Mouse (Mus musculus): Measurements from ENCODE around the gene Cabp2. TPM values are rescaled to one million over a fixed set of nuclear protein-coding genes. Genes with fewer than 3 reads are reported as not detected.
"Not testable (repeated sequence)": the region's sequence is repeated elsewhere in the genome, so short reads cannot be mapped to it uniquely, and the experiment has no call there.

Cabp2 gene
- total RNA-seq, 2 experiments from 2014 or later, result not detected

GRCm38 (mm10) chr19:4129462-4129861 lies 48.1 kb downstream of the Cabp2 start:
- no peak overlapping the region for H3K27ac ChIP-seq
- no peak for TF ChIP-seq CTCF (conservative IDR thresholded peaks at IDR 0.05)
- no peak for DNase-seq (ENCODE audit: low spot score in 2 of 2)
- H3K4me3 ChIP-seq, result no peak overlapping the region

GRCm38 (mm10) chr19:4130106-4130505 lies 48.7 kb downstream of the Cabp2 start:
- H3K4me3 ChIP-seq, result no peak overlapping the region
- no peak for DNase-seq (ENCODE audit: low spot score in 2 of 2)
- H3K27ac ChIP-seq, result no peak overlapping the region
- no peak for TF ChIP-seq CTCF (conservative IDR thresholded peaks at IDR 0.05)

DNA sequence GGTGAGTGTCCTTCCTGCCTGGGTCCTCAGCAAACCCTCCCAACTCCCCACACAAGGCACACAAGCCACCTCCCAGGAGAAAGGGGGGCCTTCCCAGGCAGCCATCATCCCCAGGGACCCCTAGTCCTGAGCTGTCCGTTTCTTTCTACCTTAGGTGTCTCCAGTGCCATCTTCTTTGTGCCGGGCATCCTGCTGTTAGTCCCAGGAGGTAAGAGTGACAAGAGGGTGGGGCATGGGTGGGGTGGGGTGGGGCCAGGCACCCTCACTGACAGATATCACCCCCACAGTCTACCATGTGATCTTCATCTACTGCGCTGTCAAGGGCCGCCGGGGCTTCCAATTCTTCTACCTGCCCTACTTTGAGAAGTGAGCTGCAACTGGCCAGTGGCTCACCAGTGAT lies 49.7 kb downstream of the Cabp2 start:
- Histone ChIP-seq H3K4me3 (no peak overlapping the region), H3K27ac (no peak overlapping the region)
- TF ChIP-seq CTCF (conservative IDR thresholded peaks at IDR 0.05), result no peak
- DNase-seq (ENCODE audit: low spot score in 2 of 2), result no peak

- TF ChIP-seq CTCF (conservative IDR thresholded peaks at IDR 0.05), result peak; percentile 40
- H3K27ac ChIP-seq, result no peak overlapping the region
- DNase-seq (ENCODE audit: low spot score in 2 of 2), result no peak
- no peak overlapping the region for H3K4me3 ChIP-seq
Observed at GRCm38 (mm10) chr19:4131768-4132167, 50.4 kb downstream of the Cabp2 start.

DNA sequence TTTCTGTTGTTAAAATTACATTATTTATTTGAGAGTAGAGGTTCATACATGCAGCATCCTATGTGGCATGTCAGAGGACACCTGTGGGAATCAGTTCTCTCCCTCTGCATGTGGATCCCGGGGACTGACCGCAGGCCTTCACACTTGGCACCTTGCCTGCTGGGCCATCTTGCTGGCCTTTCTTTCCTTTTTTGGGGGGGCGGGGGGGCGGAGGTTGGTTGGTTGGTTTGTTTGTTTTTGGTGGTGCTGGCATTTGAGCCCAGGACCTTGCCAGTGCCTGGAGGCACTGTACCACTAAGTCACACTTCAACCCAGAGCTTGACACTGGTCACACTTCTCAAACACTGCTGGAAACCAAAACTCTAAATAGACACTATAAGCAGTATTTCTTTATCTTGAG lies 53.0 kb downstream of the Cabp2 start:
- DNase-seq (ENCODE audit: low spot score in 2 of 2), result no peak
- no peak for TF ChIP-seq CTCF (conservative IDR thresholded peaks at IDR 0.05)
- Histone ChIP-seq H3K27ac (no peak overlapping the region), H3K4me3 (no peak overlapping the region)

- H3K4me3 ChIP-seq; DNase-seq (ENCODE audit: low spot score in 2 of 2); H3K27ac ChIP-seq: not testable (repeated sequence)
Observed at GRCm38 (mm10) chr19:4135229-4135962, 54.0 kb downstream of the Cabp2 start.

GRCm38 (mm10) chr19:4135963-4136345 lies 54.6 kb downstream of the Cabp2 start:
- H3K27ac ChIP-seq; H3K4me3 ChIP-seq; DNase-seq (ENCODE audit: low spot score in 2 of 2): not testable (repeated sequence)
- TF ChIP-seq CTCF (conservative IDR thresholded peaks at IDR 0.05), result peak; percentile 71

DNA sequence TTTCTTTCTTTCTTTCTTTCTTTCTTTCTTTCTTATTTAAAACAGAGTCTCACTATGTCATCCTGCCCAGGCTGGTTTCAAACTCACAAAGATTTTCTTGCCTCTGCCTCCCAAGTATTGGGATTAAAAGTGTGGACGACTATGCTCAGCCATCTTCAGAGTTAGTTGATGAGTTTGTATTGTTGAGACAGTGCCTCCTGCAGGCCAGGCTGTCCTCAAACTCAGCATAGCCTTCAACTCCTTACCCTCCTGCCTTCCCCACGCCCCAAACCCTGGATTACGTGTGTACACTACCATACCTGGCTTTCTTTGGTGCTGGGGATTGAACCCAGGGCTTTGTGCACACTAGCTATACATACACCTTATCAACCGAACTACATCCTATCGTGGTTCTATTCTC lies 55.1 kb downstream of the Cabp2 start:
- Histone ChIP-seq H3K4me3 (no peak overlapping the region), H3K27ac (no peak overlapping the region)
- TF ChIP-seq CTCF (conservative IDR thresholded peaks at IDR 0.05), result no peak
- no peak for DNase-seq (ENCODE audit: low spot score in 2 of 2)

Other genes with a start within 250 kb of the Cabp2 start
- gene Chka, start 229.8 kb upstream of the Cabp2 start, total RNA-seq (2021), result 100 to 1,000 TPM in 1 of 2 experiments, 10 to 100 TPM in 1; 87.2 to 109 TPM
- gene Tcirg1, start 174.4 kb upstream of the Cabp2 start, total RNA-seq (2021), result 10 to 100 TPM; 20.0 to 24.9 TPM
- gene Ndufs8, start 168.8 kb upstream of the Cabp2 start, total RNA-seq (2021), result 100 to 1,000 TPM; 125 to 142 TPM
- 1 to 10 TPM; 2.2 to 2.4 TPM for gene Aldh3b1, start 151.8 kb upstream of the Cabp2 start, total RNA-seq (2021)
- 10 to 100 TPM; 11.4 to 16.1 TPM for gene Unc93b1, start 146.4 kb upstream of the Cabp2 start, total RNA-seq (2021)
- not detected for gene Aldh3b3, start 122.9 kb upstream of the Cabp2 start, total RNA-seq (2021)
- under 1 TPM; 0.64 to 0.90 TPM for gene Aldh3b2, start 109.2 kb upstream of the Cabp2 start, total RNA-seq (2021)
- 1 to 10 TPM; 2.3 to 2.7 TPM for gene Acy3, start 95.0 kb upstream of the Cabp2 start, total RNA-seq (2021)
- not detected for gene Tbx10, start 88.8 kb upstream of the Cabp2 start, total RNA-seq (2021)
- gene Nudt8, start 81.0 kb upstream of the Cabp2 start, total RNA-seq (2021), result 10 to 100 TPM; 10.2 to 10.7 TPM
- 1 to 10 TPM; 1.3 to 1.4 TPM for gene Gm49405, start 81.0 kb upstream of the Cabp2 start, total RNA-seq (2021)
- gene Doc2g, start 78.3 kb upstream of the Cabp2 start, total RNA-seq (2021), result 1 to 10 TPM; 3.2 TPM
- 100 to 1,000 TPM; 240 to 245 TPM for gene Ndufv1, start 68.8 kb upstream of the Cabp2 start, total RNA-seq (2021)
- 100 to 1,000 TPM; 395 to 398 TPM for gene Gstp1, start 43.6 kb upstream of the Cabp2 start, total RNA-seq (2021)
- gene Gstp2, start 35.6 kb upstream of the Cabp2 start, total RNA-seq (2021), result 10 to 100 TPM; 46.2 to 49.4 TPM
- gene Gstp3, start 22.0 kb upstream of the Cabp2 start, total RNA-seq (2021), result not detected
- 10 to 100 TPM; 29.5 to 33.9 TPM for gene Cdk2ap2, start 15.6 kb downstream of the Cabp2 start, total RNA-seq (2021)
- gene Pitpnm1, start 18.4 kb downstream of the Cabp2 start, total RNA-seq (2021), result 100 to 1,000 TPM; 173 to 180 TPM
- 100 to 1,000 TPM; 111 to 123 TPM for gene Aip, start 44.3 kb downstream of the Cabp2 start, total RNA-seq (2021)
- under 1 TPM; 0.07 to 0.08 TPM for gene Gpr152, start 58.2 kb downstream of the Cabp2 start, total RNA-seq (2021)
- under 1 TPM in 1 of 2 experiments, not detected in 1; 0.17 TPM for gene Cabp4, start 62.5 kb downstream of the Cabp2 start, total RNA-seq (2021)
- gene Coro1b, start 67.0 kb downstream of the Cabp2 start, total RNA-seq (2021), result 10 to 100 TPM; 84.8 to 92.9 TPM
- gene Ptprcap, start 72.0 kb downstream of the Cabp2 start, total RNA-seq (2021), result 1 to 10 TPM; 1.0 to 2.5 TPM
- gene Rps6kb2, start 81.8 kb downstream of the Cabp2 start, total RNA-seq (2021), result 10 to 100 TPM; 42.5 to 47.9 TPM
- gene Carns1, start 93.9 kb downstream of the Cabp2 start, total RNA-seq (2021), result 1 to 10 TPM; 6.6 to 8.9 TPM
- gene Tbc1d10c, start 109.7 kb downstream of the Cabp2 start, total RNA-seq (2021), result 1 to 10 TPM in 1 of 2 experiments, under 1 TPM in 1; 0.91 to 1.0 TPM
- gene Ppp1ca, start 110.5 kb downstream of the Cabp2 start, total RNA-seq (2021), result 100 to 1,000 TPM; 263 to 276 TPM
- gene Rad9a, start 120.1 kb downstream of the Cabp2 start, total RNA-seq (2021), result 1 to 10 TPM; 8.1 to 8.7 TPM
- under 1 TPM; 0.61 to 0.76 TPM for gene Clcf1, start 132.7 kb downstream of the Cabp2 start, total RNA-seq (2021)
- not detected for gene AC109138.7, start 132.8 kb downstream of the Cabp2 start, total RNA-seq (2021)
- gene Pold4, start 150.3 kb downstream of the Cabp2 start, total RNA-seq (2021), result 10 to 100 TPM; 16.7 to 18.2 TPM
- 10 to 100 TPM; 57.5 to 58.7 TPM for gene Ssh3, start 187.6 kb downstream of the Cabp2 start, total RNA-seq (2021)
- 10 to 100 TPM; 63.4 to 70.7 TPM for gene Ankrd13d, start 201.6 kb downstream of the Cabp2 start, total RNA-seq (2021)
- 100 to 1,000 TPM; 181 to 201 TPM for gene Grk2, start 224.6 kb downstream of the Cabp2 start, total RNA-seq (2021)